Mouse (Mus musculus): ENCODE measurements at regions not wholly inside any gene's neighbourhood (a gene's known extent, or its start where the extent isn't known, plus 50 kb on each side); places are given as distances from the start of the nearest gene placed in this dataset.

- peak; percentile 28 for DNase-seq (ENCODE audit: extremely low spot score, low spot score)
- H3K4me3 ChIP-seq: no peak overlapping the region
- WGBS: 11% methylated on average over 5 of the region's 5 CpGs
- peaks cover 34% of the 10 kb centered on the region for H3K4me1 ChIP-seq
- H3K27ac ChIP-seq: 0 out of 2 replicates have a peak overlapping the region, but pooled peaks have one; percentile 40
- H3K9me3 ChIP-seq: no peaks in the 10 kb centered on the region
- no peaks in the 10 kb centered on the region for H3K36me3 ChIP-seq (replicated peaks)
- H3K27me3 ChIP-seq (ENCODE audit: poor library complexity, severe bottlenecking): peaks cover 38% of the 10 kb centered on the region
These were observed 129.7 kb downstream of the Cryba4 start for GRCm38 (mm10) chr5:112122581-112122980.

DNA sequence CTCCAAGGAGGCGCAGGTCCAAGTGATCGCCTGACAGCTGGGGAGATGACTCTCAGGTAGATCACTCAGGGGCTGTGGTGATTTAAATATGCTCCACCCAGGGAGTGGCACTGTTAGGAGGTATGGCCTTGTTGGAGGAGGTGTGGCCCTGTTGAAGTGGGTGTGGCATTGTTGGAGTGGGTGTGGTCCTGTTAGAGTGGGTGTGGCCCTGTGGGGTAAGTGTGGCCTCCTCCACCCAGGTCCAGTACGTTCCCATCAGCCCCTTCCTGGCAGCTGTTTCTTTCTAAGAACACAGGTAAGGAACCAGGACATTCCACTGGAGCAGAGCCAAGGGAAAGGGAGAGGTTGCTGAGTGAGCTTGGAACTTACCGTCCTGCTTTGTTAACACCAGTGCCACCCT, 125.1 kb downstream of the Cryba4 start:
- Histone ChIP-seq H3K27ac (no peak overlapping the region), H3K36me3 (replicated peaks) (no peaks in the 10 kb centered on the region), H3K4me1 (peaks cover 21% of the 10 kb centered on the region), H3K9me3 (no peaks in the 10 kb centered on the region), H3K4me3 (no peak overlapping the region), H3K27me3 (ENCODE audit: poor library complexity, severe bottlenecking) (peaks cover 36% of the 10 kb centered on the region)
- WGBS: 87% methylated on average over 4 of the region's 4 CpGs
- no peak for DNase-seq (ENCODE audit: extremely low spot score, low spot score)

GRCm38 (mm10) chr5:112132746-112133145, 119.6 kb downstream of the Cryba4 start:
- Histone ChIP-seq H3K27ac (no peak overlapping the region), H3K36me3 (replicated peaks) (no peaks in the 10 kb centered on the region), H3K4me1 (peaks cover 19% of the 10 kb centered on the region; the same call in 1 of the 2 replicates), H3K27me3 (ENCODE audit: poor library complexity, severe bottlenecking) (peaks cover 10% of the 10 kb centered on the region), H3K4me3 (no peak overlapping the region), H3K9me3 (no peaks in the 10 kb centered on the region)
- 83% methylated on average over 1 of the region's 1 CpGs for WGBS
- DNase-seq (ENCODE audit: extremely low spot score, low spot score): no peak

- peaks cover 19% of the 10 kb centered on the region; the same call in 1 of the 2 replicates for H3K4me1 ChIP-seq
- no peaks in the 10 kb centered on the region for H3K36me3 ChIP-seq (replicated peaks)
- no peak overlapping the region for H3K4me3 ChIP-seq
- peak overlapping the region; percentile 58; the same call in 1 of the 2 replicates for H3K27ac ChIP-seq
- H3K9me3 ChIP-seq: no peaks in the 10 kb centered on the region
- H3K27me3 ChIP-seq (ENCODE audit: poor library complexity, severe bottlenecking): peaks cover 10% of the 10 kb centered on the region
- WGBS: 79% methylated on average over 21 of the region's 21 CpGs
- no peak for DNase-seq (ENCODE audit: extremely low spot score, low spot score)
These were observed 118.4 kb downstream of the Cryba4 start for GRCm38 (mm10) chr5:112133688-112134573.

DNA sequence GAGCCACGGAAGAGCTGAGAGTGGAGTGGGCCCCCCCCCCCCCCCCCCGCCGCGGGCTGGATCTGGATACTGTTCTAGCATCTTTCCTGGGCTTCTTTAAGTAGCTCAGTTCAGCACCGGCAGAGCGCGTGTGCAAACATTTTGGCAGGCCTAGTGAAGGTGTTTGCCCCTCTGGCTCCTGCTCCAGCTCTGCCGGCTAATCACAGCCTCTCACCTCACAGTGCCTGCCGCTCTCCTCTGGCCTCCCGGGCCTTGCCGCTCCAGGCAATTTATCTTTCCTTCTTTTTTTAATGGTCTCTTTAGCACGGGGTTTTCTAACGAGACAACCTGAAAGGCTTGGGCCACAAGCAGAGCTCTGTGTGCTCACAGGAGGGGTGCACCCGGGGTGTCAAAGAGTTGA, 115.7 kb downstream of the Cryba4 start:
- no peaks in the 10 kb centered on the region for H3K36me3 ChIP-seq (replicated peaks)
- WGBS: 43% methylated on average over 10 of the region's 14 CpGs
- H3K4me1 ChIP-seq: peaks cover 30% of the 10 kb centered on the region
- H3K4me3 ChIP-seq: no peak overlapping the region
- H3K27ac ChIP-seq: no peak overlapping the region
- H3K9me3 ChIP-seq: no peaks in the 10 kb centered on the region
- no peak for DNase-seq (ENCODE audit: extremely low spot score, low spot score)
- peaks cover 3% of the 10 kb centered on the region; the same call in 1 of the 2 replicates for H3K27me3 ChIP-seq (ENCODE audit: poor library complexity, severe bottlenecking)

DNA sequence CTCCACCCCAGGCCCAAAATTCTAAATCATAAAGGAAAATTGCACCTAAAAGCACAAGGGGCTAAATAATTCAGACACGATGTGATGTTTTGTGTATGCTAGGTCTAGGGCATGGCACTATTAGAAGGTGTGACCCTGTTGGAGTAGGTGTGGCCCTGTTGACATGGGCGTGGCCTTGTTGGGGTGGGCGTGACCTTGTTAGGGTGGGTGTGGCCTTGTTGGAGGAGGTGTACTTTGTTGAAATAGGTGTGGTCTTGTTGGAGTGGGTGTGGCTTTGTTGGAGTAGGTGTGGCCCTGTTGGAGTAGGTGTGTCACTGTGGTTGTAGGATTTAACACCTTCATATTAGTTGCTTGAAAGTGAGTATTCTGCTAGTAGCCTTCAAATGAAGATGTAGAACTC, 114.1 kb downstream of the Cryba4 start:
- 84% methylated on average over 3 of the region's 3 CpGs for WGBS

DNA sequence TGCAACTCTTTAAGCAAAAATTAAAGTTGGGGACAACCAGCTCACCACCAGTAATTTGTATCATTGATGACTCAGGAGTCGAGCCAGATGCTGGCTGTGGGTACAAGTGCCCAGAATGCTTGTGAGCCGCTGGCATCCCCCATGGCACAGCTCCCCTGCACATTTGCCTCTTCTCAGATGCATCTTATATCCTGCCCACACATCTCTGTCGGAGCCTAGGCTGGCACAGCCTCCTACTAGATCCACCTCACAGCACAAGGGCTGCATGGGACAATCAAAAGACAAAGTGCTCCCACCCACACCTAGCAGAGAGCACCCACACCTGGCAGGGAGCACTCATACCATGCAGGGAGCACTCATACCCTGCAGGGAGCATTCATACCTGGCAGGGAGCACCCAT, 109.6 kb downstream of the Cryba4 start:
- Histone ChIP-seq H3K27ac (no peak overlapping the region), H3K9me3 (no peaks in the 10 kb centered on the region), H3K4me3 (no peak overlapping the region), H3K4me1 (peaks cover 12% of the 10 kb centered on the region), H3K27me3 (ENCODE audit: poor library complexity, severe bottlenecking) (0 out of 2 replicates have a peak, but pooled peaks cover 4% of the 10 kb centered on the region), H3K36me3 (replicated peaks) (no peaks in the 10 kb centered on the region)
- DNase-seq (ENCODE audit: extremely low spot score, low spot score): no peak
- WGBS: 86% methylated on average over 3 of the region's 3 CpGs

More for the DNA sequence above, 114.1 kb downstream of the Cryba4 start:
- Histone ChIP-seq H3K4me3 (no peak overlapping the region), H3K27ac (no peak overlapping the region), H3K4me1 (peaks cover 31% of the 10 kb centered on the region), H3K36me3 (replicated peaks) (no peaks in the 10 kb centered on the region), H3K9me3 (no peaks in the 10 kb centered on the region), H3K27me3 (ENCODE audit: poor library complexity, severe bottlenecking) (peaks cover 7% of the 10 kb centered on the region; the same call in 1 of the 2 replicates)
- no peak for DNase-seq (ENCODE audit: extremely low spot score, low spot score)

- Histone ChIP-seq H3K27me3 (ENCODE audit: poor library complexity, severe bottlenecking) (0 out of 2 replicates have a peak, but pooled peaks cover 4% of the 10 kb centered on the region), H3K36me3 (replicated peaks) (no peaks in the 10 kb centered on the region), H3K27ac (no peak overlapping the region), H3K4me1 (peaks cover 12% of the 10 kb centered on the region), H3K4me3 (no peak overlapping the region), H3K9me3 (no peaks in the 10 kb centered on the region)
- WGBS: 90% methylated on average over 16 of the region's 16 CpGs
- no peak for DNase-seq (ENCODE audit: extremely low spot score, low spot score)
These were observed 108.2 kb downstream of the Cryba4 start for GRCm38 (mm10) chr5:112143993-112144621.

DNA sequence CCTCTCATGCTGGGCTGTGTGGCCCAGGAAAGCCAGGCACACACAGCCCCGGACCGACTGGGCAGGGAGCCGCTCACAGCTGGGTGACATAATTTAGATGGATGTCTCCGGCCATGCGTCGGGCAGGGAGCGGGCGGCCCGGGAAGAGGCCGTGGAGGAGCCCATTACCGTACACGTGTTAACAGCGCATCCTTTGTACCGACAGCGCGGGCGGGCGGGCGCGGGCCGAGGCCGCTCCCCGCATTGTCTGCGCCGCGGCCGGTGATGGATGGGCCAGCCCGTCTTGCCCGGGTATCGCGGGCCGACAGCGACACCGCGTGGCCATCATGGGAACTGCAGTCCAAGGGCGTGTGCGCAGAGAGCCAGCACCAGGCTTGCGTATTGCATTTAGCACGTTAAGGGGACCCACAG, 98.6 kb downstream of the Cryba4 start:
- Histone ChIP-seq H3K9me3 (no peaks in the 10 kb centered on the region), H3K4me1 (peaks cover 41% of the 10 kb centered on the region), H3K36me3 (replicated peaks) (no peaks in the 10 kb centered on the region), H3K27me3 (ENCODE audit: poor library complexity, severe bottlenecking) (peaks cover 55% of the 10 kb centered on the region), H3K4me3 (peak overlapping the region; percentile 49), H3K27ac (peak overlapping the region; percentile 86)
- WGBS: under 1% methylated on average over 39 of the region's 39 CpGs
- peak; percentile 88 for DNase-seq (ENCODE audit: extremely low spot score, low spot score)

GRCm38 (mm10) chr5:112154650-112155049, 97.7 kb downstream of the Cryba4 start:
- no peaks in the 10 kb centered on the region for H3K36me3 ChIP-seq (replicated peaks)
- DNase-seq (ENCODE audit: extremely low spot score, low spot score): no peak
- H3K27ac ChIP-seq: no peak overlapping the region
- H3K9me3 ChIP-seq: no peaks in the 10 kb centered on the region
- H3K27me3 ChIP-seq (ENCODE audit: poor library complexity, severe bottlenecking): peaks cover 58% of the 10 kb centered on the region
- no peak overlapping the region for H3K4me3 ChIP-seq
- 77% methylated on average over 4 of the region's 4 CpGs for WGBS
- H3K4me1 ChIP-seq: peaks cover 36% of the 10 kb centered on the region

GRCm38 (mm10) chr5:112155051-112155450, 97.3 kb downstream of the Cryba4 start:
- Histone ChIP-seq H3K4me1 (peaks cover 37% of the 10 kb centered on the region), H3K9me3 (no peaks in the 10 kb centered on the region), H3K4me3 (no peak overlapping the region), H3K27me3 (ENCODE audit: poor library complexity, severe bottlenecking) (peaks cover 60% of the 10 kb centered on the region), H3K27ac (no peak overlapping the region), H3K36me3 (replicated peaks) (no peaks in the 10 kb centered on the region)
- WGBS: 72% methylated on average over 6 of the region's 6 CpGs
- no peak for DNase-seq (ENCODE audit: extremely low spot score, low spot score)

- H3K27ac ChIP-seq: 0 out of 2 replicates have a peak overlapping the region, but pooled peaks have one; percentile 11
- H3K9me3 ChIP-seq: no peaks in the 10 kb centered on the region
- WGBS: 10% methylated on average over 1 of the region's 1 CpGs
- no peak for DNase-seq (ENCODE audit: extremely low spot score, low spot score)
- no peak overlapping the region for H3K4me3 ChIP-seq
- H3K4me1 ChIP-seq: peaks cover 45% of the 10 kb centered on the region
- no peaks in the 10 kb centered on the region for H3K36me3 ChIP-seq (replicated peaks)
- H3K27me3 ChIP-seq (ENCODE audit: poor library complexity, severe bottlenecking): peaks cover 69% of the 10 kb centered on the region
These were observed 96.3 kb downstream of the Cryba4 start for GRCm38 (mm10) chr5:112156005-112156404.
